Mouse (Mus musculus) MEL (cell line): ENCODE results near the gene Nepro. TPM values are rescaled to one million over a fixed set of nuclear protein-coding genes. Genes with fewer than 3 reads are reported as not detected.

Source experiments
- DNase-seq: peaks from one replicate; pipeline ENCODE4 v3.0.0; 2011; ENCODE audit warnings: low read depth, low spot score
- H3K27ac ChIP-seq: 2 replicates; pipeline ENCODE4 v1.5.1; 2012; ENCODE audit warnings: low read depth, mild to moderate bottlenecking, control low read depth, low read length, moderate library complexity; ENCODE audit not compliant: control insufficient read depth
- H3K27me3 ChIP-seq, 2 experiments: fragments of 150-350 bp in 1 of 2; sonication (generic) in 1 of 2; 2 replicates each; pipeline ENCODE4 v1.6.1; 2012; ENCODE audit warnings: low read length in 2 of 2, mild to moderate bottlenecking in 2 of 2, improper control_type of control experiment in 1 of 2, moderate library complexity in 1 of 2; ENCODE audit not compliant: insufficient read depth in 2 of 2, control insufficient read depth in 1 of 2
- H3K36me3 ChIP-seq, 2 experiments: 2 replicates each; pipeline ENCODE4 v1.6.1; 2012 to 2014; ENCODE audit warnings: low read length in 2 of 2, improper control_type of control experiment in 1 of 2, inconsistent platforms in 1 of 2, mild to moderate bottlenecking in 1 of 2; ENCODE audit not compliant: insufficient read depth in 2 of 2, control insufficient read depth in 1 of 2
- H3K4me1 ChIP-seq, 2 experiments: fragments of 150-350 bp in 1 of 2; sonication (generic) in 1 of 2; 2 replicates each; pipeline ENCODE4 v1.6.1; 2012; ENCODE audit warnings: low read length in 2 of 2, improper control_type of control experiment in 1 of 2, mild to moderate bottlenecking in 1 of 2; ENCODE audit not compliant: insufficient read depth in 2 of 2, control insufficient read depth in 1 of 2
- H3K4me3 ChIP-seq, 2 experiments: fragments of 150-350 bp in 1 of 2; sonication (generic) in 1 of 2; 2 replicates each; pipeline ENCODE4 v1.5.1; 2012; ENCODE audit warnings: low read depth in 2 of 2, low read length in 2 of 2, mild to moderate bottlenecking in 2 of 2, moderate library complexity in 2 of 2, control low read depth in 1 of 2, improper control_type of control experiment in 1 of 2; ENCODE audit not compliant: control insufficient read depth in 1 of 2, insufficient read depth in 1 of 2
- H3K79me2 ChIP-seq: 2 replicates; pipeline ENCODE4 v1.6.1; 2012; ENCODE audit warnings: mild to moderate bottlenecking, low read length, moderate library complexity; ENCODE audit not compliant: control insufficient read depth, poor library complexity, insufficient read depth
- H3K9ac ChIP-seq: 2 replicates; pipeline ENCODE4 v1.6.1; 2012; ENCODE audit warnings: low read depth, mild to moderate bottlenecking, control low read depth, low read length, moderate library complexity; ENCODE audit not compliant: control insufficient read depth, poor library complexity, severe bottlenecking
- H3K9me3 ChIP-seq: fragments of 150-350 bp; sonication (generic); replicated peaks from 2 replicates; pipeline ENCODE4 v1.6.1; 2012; ENCODE audit warnings: mild to moderate bottlenecking, low read length, improper control_type of control experiment, moderate library complexity; ENCODE audit not compliant: insufficient read depth
- CHD2 ChIP-seq: IDR thresholded peaks from 2 replicates; pipeline ENCODE4 v1.6.1; 2011; ENCODE audit warnings: low read length, improper control_type of control experiment
- CTCF ChIP-seq, 3 experiments: IDR thresholded peaks in 2 of 3; conservative IDR thresholded peaks in 1 of 3; 2 replicates each; pipeline ENCODE4 v1.5.1; 2011 to 2012; ENCODE audit warnings: low read length in 3 of 3, low read depth in 2 of 3, mild to moderate bottlenecking in 2 of 3, improper control_type of control experiment in 1 of 3, inconsistent platforms in 1 of 3, mixed read lengths in 1 of 3, moderate library complexity in 1 of 3; ENCODE audit not compliant: control insufficient read depth in 1 of 3, insufficient read depth in 1 of 3, poor library complexity in 1 of 3, severe bottlenecking in 1 of 3
- ELF1 ChIP-seq: IDR thresholded peaks from 2 replicates; pipeline ENCODE4 v1.6.1; 2014; ENCODE audit warnings: low read depth, mild to moderate bottlenecking, inconsistent platforms, low read length, improper control_type of control experiment, moderate library complexity
- EP300 ChIP-seq, 2 experiments: IDR thresholded peaks; 2 replicates each; pipeline ENCODE4 v1.6.1; 2011; ENCODE audit warnings: improper control_type of control experiment in 2 of 2, low read length in 2 of 2, low read depth in 1 of 2, mild to moderate bottlenecking in 1 of 2
- GATA1 ChIP-seq: IDR thresholded peaks from 2 replicates; pipeline ENCODE4 v1.6.1; 2011; ENCODE audit warnings: low read depth, low read length, improper control_type of control experiment
- HCFC1 ChIP-seq: IDR thresholded peaks from 2 replicates; pipeline ENCODE4 v1.6.1; 2012; ENCODE audit warnings: low read depth, mild to moderate bottlenecking, inconsistent platforms, low read length, improper control_type of control experiment, moderate library complexity
- MAZ ChIP-seq: IDR thresholded peaks from 2 replicates; pipeline ENCODE4 v1.6.1; 2012; ENCODE audit warnings: low read depth, mild to moderate bottlenecking, inconsistent platforms, low read length, improper control_type of control experiment
- MXI1 ChIP-seq: IDR thresholded peaks from 2 replicates; pipeline ENCODE4 v1.6.1; 2011; ENCODE audit warnings: mild to moderate bottlenecking, low read depth, low read length, improper control_type of control experiment
- POLR2AphosphoS2 ChIP-seq: IDR thresholded peaks from 2 replicates; pipeline ENCODE4 v1.6.1; 2011; ENCODE audit warnings: low read length, improper control_type of control experiment
- RAD21 ChIP-seq: IDR thresholded peaks from 2 replicates; pipeline ENCODE4 v1.6.1; 2011; ENCODE audit warnings: mild to moderate bottlenecking, low read depth, low read length, improper control_type of control experiment
- SMC3 ChIP-seq: IDR thresholded peaks from 2 replicates; pipeline ENCODE4 v1.6.1; 2011; ENCODE audit warnings: low read depth, low read length, improper control_type of control experiment
- USF2 ChIP-seq, 2 experiments: IDR thresholded peaks; 2 replicates each; pipeline ENCODE4 v1.6.1; 2011 to 2012; ENCODE audit warnings: improper control_type of control experiment in 2 of 2, low read length in 2 of 2, borderline replicate concordance in 1 of 2, inconsistent platforms in 1 of 2, low read depth in 1 of 2, mild to moderate bottlenecking in 1 of 2; ENCODE audit not compliant: insufficient read depth in 1 of 2
- ZC3H11A ChIP-seq: IDR thresholded peaks from 2 replicates; pipeline ENCODE4 v1.6.1; 2012; ENCODE audit warnings: low read depth, mild to moderate bottlenecking, inconsistent platforms, low read length, improper control_type of control experiment
- ZKSCAN1 ChIP-seq: IDR thresholded peaks from 2 replicates; pipeline ENCODE4 v1.6.1; 2012; ENCODE audit warnings: low read depth, mild to moderate bottlenecking, inconsistent platforms, low read length, improper control_type of control experiment, moderate library complexity
- ZNF384 ChIP-seq: IDR thresholded peaks from 2 replicates; pipeline ENCODE4 v1.6.1; 2012; ENCODE audit warnings: low read depth, mild to moderate bottlenecking, inconsistent platforms, low read length, improper control_type of control experiment
- polyA plus RNA-seq, 2 experiments: library from polyadenylated mRNA; stranded (reverse) in 1 of 2; unstranded in 1 of 2; fragments of >175 nt in 1 of 2; fragments of >200 nt in 1 of 2; gene quantifications; 2 replicates each; pipeline versions ENCODE4 v1.2.1 to v1.2.4; 2012; ENCODE audit warnings: low replicate concordance in 2 of 2, low read depth in 1 of 2; ENCODE audit not compliant: insufficient read length in 2 of 2, insufficient read depth in 1 of 2, missing spikeins in 1 of 2
- total RNA-seq: library from RNA; depleted of rRNA; stranded (reverse); fragments of 300-350 nt; gene quantifications from 2 replicates; pipeline ENCODE4 v1.2.3, GENCODE M21; 2012

The Nepro gene
- total and polyA plus RNA-seq, 3 experiments: 8.8 to 20.8 TPM; not detected in 1

- H3K9me3 ChIP-seq: no peaks in the 10 kb centered on the region
- peaks cover 13% of the 10 kb centered on the region for H3K79me2 ChIP-seq
- no peak overlapping the region for H3K9ac ChIP-seq
- TF ChIP-seq CTCF (IDR thresholded peaks at IDR 0.05 in 2 of 3, conservative IDR thresholded peaks at IDR 0.05 in 1 of 3; ENCODE audit: control insufficient read depth in 1 of 3, insufficient read depth in 1 of 3, low read depth in 2 of 3, low read length in 3 of 3, poor library complexity in 1 of 3, severe bottlenecking in 1 of 3) (peak in 2 of 3 experiments; percentile 62 to 86; a peak in 4 of 6 replicates), POLR2AphosphoS2 (no peak), ZKSCAN1 (no peak), USF2 (IDR thresholded peaks at IDR 0.05; ENCODE audit: borderline replicate concordance in 1 of 2, insufficient read depth in 1 of 2, low read depth in 1 of 2, low read length in 2 of 2) (no peak), ZNF384 (no peak), RAD21 (peak; percentile 51), CHD2 (no peak), ZC3H11A (peak; percentile 21; the same call in 1 of the 2 replicates), MXI1 (no peak), MAZ (no peak), SMC3 (peak; percentile 57), HCFC1 (no peak), ELF1 (no peak)
- peak; percentile 67 for DNase-seq
- peaks cover 0 to 7% of the 10 kb centered on the region in 2 experiments; a peak in 2 of 4 replicates for H3K4me1 ChIP-seq
- H3K27me3 ChIP-seq: no peaks in the 10 kb centered on the region
- H3K4me3 ChIP-seq: no peak overlapping the region
- no peak overlapping the region for H3K27ac ChIP-seq
- peaks cover 0 to 15% of the 10 kb centered on the region in 2 experiments; a peak in 2 of 4 replicates for H3K36me3 ChIP-seq
Observed at GRCm38 (mm10) chr16:44720518-44720917, 3.6 kb upstream of the Nepro start.

DNA sequence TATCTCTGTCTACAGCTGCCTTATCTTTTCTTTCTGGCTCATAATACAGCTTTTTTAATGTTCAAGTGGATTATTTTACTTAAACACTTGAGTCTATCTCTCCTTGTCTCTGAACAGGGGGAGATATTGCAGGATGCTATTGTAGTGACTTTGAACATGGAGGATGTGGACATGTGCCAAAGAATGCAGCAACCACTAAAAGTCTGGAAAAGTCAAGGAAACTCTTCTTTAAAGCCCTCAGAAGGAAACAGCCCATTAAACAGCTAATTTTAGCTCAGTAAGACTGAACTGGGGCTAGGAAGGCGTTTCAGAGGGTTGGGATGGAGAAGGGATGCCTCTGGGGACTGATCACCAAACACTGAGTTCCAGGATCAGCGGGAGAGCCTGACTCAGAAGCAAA is 1.4 kb upstream of the Nepro start:
- peaks cover 2 to 10% of the 10 kb centered on the region in 2 experiments; a peak in 2 of 4 replicates for H3K4me1 ChIP-seq
- H3K9ac ChIP-seq: no peak overlapping the region
- no peak overlapping the region for H3K27ac ChIP-seq
- H3K27me3 ChIP-seq: no peaks in the 10 kb centered on the region
- peaks cover 0 to 32% of the 10 kb centered on the region in 2 experiments; a peak in 2 of 4 replicates for H3K36me3 ChIP-seq
- DNase-seq: no peak
- no peak overlapping the region for H3K4me3 ChIP-seq
- H3K9me3 ChIP-seq: no peaks in the 10 kb centered on the region
- TF ChIP-seq CTCF (IDR thresholded peaks at IDR 0.05 in 2 of 3, conservative IDR thresholded peaks at IDR 0.05 in 1 of 3; ENCODE audit: control insufficient read depth in 1 of 3, insufficient read depth in 1 of 3, low read depth in 2 of 3, low read length in 3 of 3, poor library complexity in 1 of 3, severe bottlenecking in 1 of 3) (no peak), GATA1 (peak; percentile 49; the same call in 1 of the 2 replicates), EP300 (IDR thresholded peaks at IDR 0.05; ENCODE audit: low read depth in 1 of 2, low read length in 2 of 2) (0 out of 4 replicates have a peak, but pooled peaks of 1 of the 2 experiments have one; percentile 6)
- TF ChIP-seq, all 39 proteins: peak for 2
- peaks cover 18% of the 10 kb centered on the region for H3K79me2 ChIP-seq
